Mouse (Mus musculus) liver, adult 2 months (tissue): Measurements from ENCODE around the gene Hist1h1d. TPM values are rescaled to one million over a fixed set of nuclear protein-coding genes. Genes with fewer than 3 reads are reported as not detected.
"Not testable (repeated sequence)": the region's sequence is repeated elsewhere in the genome, so short reads cannot be mapped to it uniquely, and the experiment has no call there.

Experiments used
- DNase-seq: peaks from one replicate; pipeline ENCODE4 v3.0.0-alpha.2; 2011; ENCODE audit warnings: low read depth, low spot score; ENCODE audit errors: extremely low read depth
- H3K27ac ChIP-seq: fragments of 200-500 bp; replicated peaks from 2 replicates; pipeline ENCODE4 v1.5.1; 2012; ENCODE audit warnings: low read depth, mild to moderate bottlenecking, control low read depth, inconsistent platforms, low read length; ENCODE audit not compliant: insufficient read depth
- H3K27me3 ChIP-seq: fragments of 200-500 bp; 2 replicates; pipeline ENCODE4 v1.6.1; 2012; ENCODE audit warnings: mild to moderate bottlenecking, moderate library complexity, low read length, inconsistent platforms; ENCODE audit not compliant: control insufficient read depth, insufficient read depth
- H3K36me3 ChIP-seq: fragments of 200-500 bp; 2 replicates; pipeline ENCODE4 v1.6.1; 2012; ENCODE audit warnings: low read length, inconsistent platforms; ENCODE audit not compliant: control insufficient read depth, insufficient read depth
- H3K4me1 ChIP-seq: fragments of 200-500 bp; 2 replicates; pipeline ENCODE4 v1.6.1; 2011; ENCODE audit warnings: low read length; ENCODE audit not compliant: control insufficient read depth, insufficient read depth
- H3K4me3 ChIP-seq: fragments of 200-500 bp; 2 replicates; pipeline ENCODE4 v1.5.1; 2011; ENCODE audit warnings: low read depth, mild to moderate bottlenecking, control low read depth, low read length, moderate library complexity; ENCODE audit not compliant: insufficient read depth
- H3K79me2 ChIP-seq: fragments of 200-500 bp; 2 replicates; pipeline ENCODE4 v1.6.1; 2012; ENCODE audit warnings: inconsistent platforms, mild to moderate bottlenecking, low read length, moderate library complexity; ENCODE audit not compliant: control insufficient read depth, insufficient read depth
- H3K9ac ChIP-seq: fragments of 200-500 bp; 2 replicates; pipeline ENCODE4 v1.6.1; 2012; ENCODE audit warnings: low read depth, mild to moderate bottlenecking, control low read depth, inconsistent platforms, low read length
- CTCF ChIP-seq: fragments of 200-500 bp; IDR thresholded peaks from 2 replicates; pipeline ENCODE4 v1.5.1; 2011; ENCODE audit warnings: low read depth, low read length, control low read depth
- POLR2A ChIP-seq: fragments of 200-500 bp; IDR thresholded peaks from 2 replicates; pipeline ENCODE4 v1.6.1; 2011; ENCODE audit warnings: low read length, control low read depth; ENCODE audit not compliant: insufficient read depth; ENCODE audit errors: extremely low read depth
- WGBS: fragments of 180-500 bp; shearing (Covaris S2); methylation state at CpG from one replicate; pipeline ENCODE4 v1.1.7; 2018; 5-methylcytosine and 5-hydroxymethylcytosine counted together
- polyA plus RNA-seq: library from polyadenylated mRNA; depleted of rRNA; stranded (reverse); fragments of >200 nt; gene quantifications from 2 replicates; pipeline ENCODE4 v1.2.3, GENCODE M21; 2012
- total RNA-seq: library from RNA; depleted of rRNA; stranded (reverse); fragments of >200 nt; gene quantifications from 2 replicates; pipeline ENCODE4 v1.2.3, GENCODE M21; 2014

Hist1h1d gene
- total and polyA plus RNA-seq, 2 experiments: 0.02 to 3.0 TPM

- under 1% methylated on average over 61 of the region's 70 CpGs for WGBS
- peak; percentile 93 for DNase-seq
Observed at GRCm38 (mm10) chr13:23530901-23531875, 21.9 kb upstream of the Hist1h1d start, which contains the start of gene Hist1h4h. Hist1h4h (plus strand) TSS chr13:23531050.

GRCm38 (mm10) chr13:23532262-23533075 is 20.6 kb upstream of the Hist1h1d start:
- peak; percentile 21 for DNase-seq
- no peak for TF ChIP-seq POLR2A
- TF ChIP-seq CTCF: no peak
- Histone ChIP-seq H3K36me3 (no peaks in the 10 kb centered on the region), H3K4me3 (peak overlapping the region; percentile 56), H3K27me3 (no peaks in the 10 kb centered on the region), H3K9ac (peak overlapping the region; percentile 31; the same call in 1 of the 2 replicates), H3K79me2 (no peaks in the 10 kb centered on the region), H3K4me1 (peaks cover 11% of the 10 kb centered on the region), H3K27ac (peak overlapping the region; percentile 27; the same call in 1 of the 2 replicates)
- 17% methylated on average over 9 of the region's 9 CpGs for WGBS

More at GRCm38 (mm10) chr13:23530901-23531875, 21.9 kb upstream of the Hist1h1d start, which contains the start of gene Hist1h4h:
- peak within 1 kb of the TSS; percentile 52 for H3K27ac ChIP-seq
- H3K27me3 ChIP-seq: no peaks in the 10 kb centered on the region
- H3K36me3 ChIP-seq: no peaks in the 10 kb centered on the region
- peak within 1 kb of the TSS; percentile 56 for H3K4me3 ChIP-seq
- no peaks in the 10 kb centered on the region for H3K79me2 ChIP-seq
- H3K9ac ChIP-seq: peak within 1 kb of the TSS; percentile 47
- H3K4me1 ChIP-seq: peaks cover 11% of the 10 kb centered on the region
- TF ChIP-seq POLR2A: peak; percentile 99
- no peak for TF ChIP-seq CTCF

- H3K4me1 ChIP-seq: peaks cover 11% of the 10 kb centered on the region
- peak within 1 kb of the TSS; percentile 61 for H3K27ac ChIP-seq
- under 1% methylated on average over 31 of the region's 53 CpGs for WGBS
- H3K27me3 ChIP-seq, H3K36me3 ChIP-seq, H3K79me2 ChIP-seq: not testable (repeated sequence)
- peak within 1 kb of the TSS; percentile 52 for H3K4me3 ChIP-seq
- DNase-seq: peak; percentile 83
- H3K9ac ChIP-seq: peak within 1 kb of the TSS; percentile 31; the same call in 1 of the 2 replicates
Observed at GRCm38 (mm10) chr13:23533560-23534367, 19.3 kb upstream of the Hist1h1d start, which contains the start of gene Hist1h2af. Hist1h2af (plus strand) TSS chr13:23533906.

- TF ChIP-seq POLR2A: no peak
- no peak for TF ChIP-seq CTCF
- no peaks in the 10 kb centered on the region for H3K36me3 ChIP-seq
- H3K9ac ChIP-seq: no peak overlapping the region
- peaks cover 11% of the 10 kb centered on the region for H3K4me1 ChIP-seq
- H3K4me3 ChIP-seq: no peak overlapping the region
- H3K27ac ChIP-seq: no peak overlapping the region
- no peaks in the 10 kb centered on the region for H3K27me3 ChIP-seq
- DNase-seq: peak; percentile 87
- no peaks in the 10 kb centered on the region for H3K79me2 ChIP-seq
- WGBS: 1% methylated on average over 15 of the region's 15 CpGs
Observed at GRCm38 (mm10) chr13:23534368-23535131, 18.5 kb upstream of the Hist1h1d start.

GRCm38 (mm10) chr13:23535137-23536075 is 17.7 kb upstream of the Hist1h1d start, which contains the start of gene Hist1h3g:
Hist1h3g (plus strand) TSS chr13:23535422.
- WGBS: 2% methylated on average over 49 of the region's 62 CpGs
- not testable (repeated sequence) for H3K27me3 ChIP-seq, H3K36me3 ChIP-seq, H3K9ac ChIP-seq, H3K79me2 ChIP-seq, H3K27ac ChIP-seq
- peak within 1 kb of the TSS; percentile 48 for H3K4me3 ChIP-seq
- peaks cover 11% of the 10 kb centered on the region for H3K4me1 ChIP-seq
- peak; percentile 89 for DNase-seq
